Mouse (Mus musculus): ENCODE measurements around the gene Otulin.

The Otulin gene

DNA sequence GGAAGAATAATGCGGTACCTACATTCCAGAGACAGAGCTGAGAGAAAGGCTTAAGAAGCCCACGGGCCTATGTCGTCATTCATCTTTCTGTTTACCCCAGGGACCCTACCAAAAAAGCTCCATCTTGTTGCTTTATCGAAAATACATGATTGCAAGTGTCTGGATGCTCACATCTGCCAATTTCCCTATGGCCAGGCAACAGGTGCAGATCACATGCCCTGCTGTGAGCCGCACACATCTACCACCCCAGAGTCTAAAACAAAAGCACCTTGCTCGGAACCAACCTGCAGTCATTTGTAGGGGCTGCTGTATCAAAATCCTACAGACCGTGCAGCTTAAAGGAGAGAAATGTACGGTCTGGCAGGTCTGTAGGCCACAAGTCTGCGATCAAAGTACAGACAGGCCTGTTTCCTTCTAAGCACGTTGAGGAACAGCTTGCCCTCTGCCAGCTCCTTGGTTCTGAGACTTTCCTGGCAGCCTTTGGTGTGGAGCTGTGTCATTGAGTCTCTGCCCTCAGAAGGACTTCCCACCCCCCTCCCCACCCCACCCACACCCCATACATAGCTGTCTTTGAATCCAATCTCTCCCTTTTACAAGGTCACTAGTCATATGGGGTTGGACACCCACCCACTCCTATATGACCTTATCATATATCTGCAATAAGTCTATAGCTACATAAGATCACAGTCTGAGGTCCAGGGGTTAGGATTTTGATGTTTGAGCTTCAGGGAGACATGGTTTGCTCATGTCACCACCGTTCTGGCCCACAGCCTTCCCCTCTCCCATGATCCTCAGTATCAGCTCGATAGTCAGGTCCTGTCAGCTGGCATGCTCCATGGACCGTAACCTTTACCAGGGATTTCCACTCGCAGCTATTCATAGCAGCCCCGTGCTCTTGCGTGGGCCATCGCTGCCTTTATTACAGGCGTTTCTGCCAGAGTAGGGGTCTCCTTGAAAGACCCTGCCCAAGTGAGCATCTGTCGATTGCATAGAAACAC lies 79.1 kb downstream of the Otulin start:
- no peak for DNase-seq (ENCODE audit: low read depth, low spot score)

DNA sequence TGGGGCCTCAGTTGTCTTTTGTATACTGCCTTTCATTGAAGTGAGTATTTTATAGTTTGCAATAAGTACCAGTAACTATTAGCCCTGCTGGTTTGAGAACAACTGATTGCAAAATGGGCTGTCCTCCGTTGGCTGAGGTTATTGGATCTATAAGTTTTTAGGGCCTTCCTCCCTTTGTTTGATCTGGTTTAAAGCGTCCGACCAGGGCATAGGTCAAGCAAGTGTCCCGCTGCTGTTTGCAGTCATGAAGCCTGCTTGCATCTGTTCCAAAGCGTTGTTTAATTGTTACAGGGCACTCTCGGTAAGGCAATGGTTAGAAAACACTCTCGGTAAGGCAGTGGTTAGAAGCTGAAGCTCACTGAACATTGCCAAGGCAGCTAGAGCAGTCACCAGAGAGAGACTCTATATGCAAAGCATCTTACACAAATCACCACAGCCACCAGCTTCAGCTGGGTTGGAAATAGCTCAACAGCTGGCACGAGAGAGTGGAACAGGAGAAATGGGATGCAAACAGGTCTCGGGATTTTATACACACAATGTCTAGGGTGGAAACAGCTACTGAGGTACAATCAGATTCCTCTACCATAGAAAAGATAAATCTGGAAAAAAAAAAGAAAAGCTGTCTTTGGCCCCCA lies 80.0 kb downstream of the Otulin start:
- DNase-seq (ENCODE audit: low read depth, low spot score): no peak

DNA sequence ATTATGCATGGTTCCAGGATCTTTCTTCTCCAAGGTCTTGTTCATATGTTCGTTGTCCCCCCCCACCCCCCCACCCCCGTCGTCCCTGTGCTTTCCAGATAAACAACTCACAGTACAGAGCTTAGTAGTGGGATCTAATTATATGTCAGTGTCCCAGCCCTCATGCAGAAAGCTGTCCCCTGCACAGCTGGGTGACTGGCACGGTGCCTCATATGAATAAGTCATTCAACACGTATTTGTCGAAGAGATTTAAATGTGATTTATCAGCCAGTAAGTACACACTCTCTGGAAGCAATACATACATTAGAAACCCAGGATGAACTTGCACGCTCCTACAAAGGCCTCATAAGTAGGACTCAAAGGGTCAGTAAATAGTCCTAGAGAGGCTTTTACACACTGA lies 80.6 kb downstream of the Otulin start:
- DNase-seq (ENCODE audit: low read depth, low spot score): no peak

DNA sequence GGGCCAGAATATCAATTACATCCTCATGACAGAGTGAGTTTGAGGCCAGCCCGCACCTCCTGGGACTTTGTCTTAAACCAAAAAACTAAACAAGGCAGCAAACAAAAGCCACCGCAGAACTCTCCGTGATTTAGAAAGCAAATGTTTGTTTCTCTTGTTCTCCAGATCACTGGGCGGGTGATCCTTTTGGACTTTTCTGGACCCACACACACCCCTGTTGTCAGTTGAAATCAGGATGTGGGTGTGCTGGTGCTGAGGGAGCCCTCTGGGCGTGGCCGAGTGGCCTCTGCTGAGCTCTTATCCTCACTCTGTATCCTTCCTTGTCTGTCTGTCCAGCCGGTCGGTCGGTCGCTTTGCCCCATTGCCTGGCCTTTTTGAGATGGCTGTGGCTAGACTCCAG lies 81.4 kb downstream of the Otulin start:
- no peak for DNase-seq (ENCODE audit: low read depth, low spot score)

DNA sequence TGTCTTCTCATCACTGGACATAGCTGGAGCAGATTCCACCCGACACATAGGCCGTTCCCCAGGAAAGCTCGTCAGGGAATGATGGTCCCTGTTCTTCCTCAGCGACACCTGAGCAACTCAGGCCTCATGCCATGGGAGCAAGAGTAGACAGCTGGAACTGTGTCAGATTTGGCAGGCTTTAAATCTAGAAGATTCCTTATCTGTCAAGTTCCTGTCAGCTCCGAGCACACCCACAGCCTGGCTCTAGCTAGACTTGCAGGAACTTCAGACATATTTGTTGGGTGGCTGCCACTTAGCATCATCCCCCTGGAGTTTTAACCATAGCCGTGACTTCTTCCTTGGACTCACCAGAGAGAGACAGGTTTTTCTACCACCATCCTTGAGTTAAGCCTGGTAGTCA lies 82.4 kb downstream of the Otulin start:
- no peak for DNase-seq (ENCODE audit: low read depth, low spot score)

DNA sequence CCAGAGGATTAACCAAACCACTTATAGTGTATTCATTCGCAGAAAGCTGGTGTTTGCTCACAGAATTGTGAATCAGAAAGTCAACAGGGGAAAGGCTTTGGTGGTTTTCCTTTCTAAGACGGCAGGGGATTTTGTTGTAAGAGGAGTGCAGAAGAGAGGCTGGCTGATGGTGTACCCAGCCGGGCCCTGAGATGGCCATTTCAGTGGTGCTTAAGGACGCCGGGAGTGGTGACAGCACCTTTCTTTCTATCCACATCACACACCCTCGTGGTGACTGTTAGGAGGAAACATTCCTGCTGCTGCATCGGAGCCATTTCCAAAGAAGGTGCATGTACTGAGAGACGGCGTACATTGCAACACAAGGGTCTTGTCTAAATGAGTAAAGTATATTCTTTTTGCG lies 85.3 kb downstream of the Otulin start:
- DNase-seq (ENCODE audit: low read depth, low spot score): no peak

DNA sequence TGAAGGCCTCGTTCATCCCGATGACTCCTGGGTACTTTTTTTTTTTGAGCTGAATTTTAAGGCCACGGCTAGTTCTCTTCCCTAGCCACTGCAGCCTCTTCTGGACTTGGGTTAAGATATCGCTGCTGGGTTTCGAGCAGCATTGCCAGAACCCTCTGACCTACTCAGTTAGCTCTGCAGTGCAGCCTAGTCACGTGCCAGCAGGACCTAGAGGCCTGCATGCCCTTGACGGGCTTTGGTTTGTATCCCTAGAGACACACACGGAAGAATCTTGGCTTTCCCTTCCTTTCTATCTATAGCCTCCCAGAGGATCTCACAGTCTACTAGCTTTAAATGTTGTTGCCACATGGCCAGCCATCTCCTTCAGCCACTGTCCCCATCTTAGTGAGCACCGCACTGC lies 90.7 kb downstream of the Otulin start:
- no peak for DNase-seq (ENCODE audit: low read depth, low spot score)

DNA sequence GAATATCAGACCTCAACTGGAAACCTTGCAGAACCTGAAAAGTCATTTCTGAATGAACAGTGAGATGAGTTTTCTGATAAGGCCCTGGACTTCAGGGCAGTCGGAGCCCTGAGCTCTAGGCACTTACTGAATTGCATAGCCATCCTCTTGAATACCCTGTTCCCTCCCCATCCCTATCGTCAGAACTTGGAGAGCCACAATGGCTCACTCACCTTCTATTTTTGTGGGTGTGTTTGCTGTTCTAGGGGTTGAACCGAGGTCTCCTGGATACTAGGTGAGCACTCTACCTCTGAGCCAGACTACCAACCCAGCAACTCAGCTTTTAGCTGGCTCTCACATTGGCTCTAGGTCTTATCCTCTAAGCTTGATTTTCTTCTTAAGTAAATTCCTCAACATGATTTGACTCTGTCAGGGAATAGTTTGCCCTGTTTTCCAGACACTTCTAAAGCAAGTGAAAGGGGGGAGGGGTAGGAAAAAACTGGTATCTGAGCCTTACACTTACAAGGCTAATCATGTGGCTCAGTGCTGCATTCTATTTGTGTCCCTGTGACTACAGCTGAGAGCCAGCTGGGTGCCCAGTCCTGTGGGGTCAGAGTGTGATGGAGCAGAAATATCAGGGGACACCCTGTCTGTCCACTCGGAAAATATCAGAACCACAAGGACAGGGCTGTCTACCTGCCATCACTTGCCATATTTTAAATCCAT lies 92.8 kb downstream of the Otulin start:
- no peak for DNase-seq (ENCODE audit: low read depth, low spot score)

DNA sequence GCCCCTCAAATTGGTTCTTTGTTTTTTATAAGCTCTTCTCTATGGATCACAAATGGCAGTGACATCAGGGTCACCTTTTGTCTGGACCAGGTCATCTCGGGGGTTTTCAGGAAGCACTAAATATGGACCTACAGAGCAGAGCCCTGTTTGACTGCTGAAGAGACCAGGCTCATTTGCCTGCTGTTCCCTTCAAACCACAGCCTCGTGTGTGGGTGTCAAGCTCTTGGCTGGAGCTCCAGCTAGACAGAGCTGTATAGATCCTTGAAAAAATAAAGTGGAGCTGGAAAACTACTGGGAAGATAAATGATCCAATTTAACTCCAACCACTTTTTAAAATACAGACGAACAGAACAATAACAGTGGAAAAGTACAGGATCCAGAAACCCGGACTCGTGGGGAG lies 93.7 kb downstream of the Otulin start:
- no peak for DNase-seq (ENCODE audit: low read depth, low spot score)

DNA sequence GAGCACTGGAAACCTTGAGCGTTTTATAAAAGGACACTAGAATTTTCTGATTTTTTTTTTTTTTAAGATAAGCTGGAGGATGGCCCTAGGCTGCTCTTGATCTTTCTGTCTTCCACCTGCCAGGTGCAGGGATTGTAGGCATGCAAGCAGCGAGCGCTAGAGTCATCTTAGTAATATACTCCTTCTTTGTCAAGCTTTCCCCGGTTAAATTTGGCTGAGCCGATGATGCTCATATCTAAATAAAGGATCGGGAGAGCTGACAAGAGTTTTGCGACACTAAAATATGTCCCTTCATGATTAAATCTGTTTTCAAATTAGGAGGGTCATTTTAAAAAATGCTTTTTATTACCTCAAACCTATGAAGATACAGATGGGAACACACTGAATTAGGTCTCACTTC lies 94.3 kb downstream of the Otulin start:
- DNase-seq (ENCODE audit: low read depth, low spot score): no peak

DNA sequence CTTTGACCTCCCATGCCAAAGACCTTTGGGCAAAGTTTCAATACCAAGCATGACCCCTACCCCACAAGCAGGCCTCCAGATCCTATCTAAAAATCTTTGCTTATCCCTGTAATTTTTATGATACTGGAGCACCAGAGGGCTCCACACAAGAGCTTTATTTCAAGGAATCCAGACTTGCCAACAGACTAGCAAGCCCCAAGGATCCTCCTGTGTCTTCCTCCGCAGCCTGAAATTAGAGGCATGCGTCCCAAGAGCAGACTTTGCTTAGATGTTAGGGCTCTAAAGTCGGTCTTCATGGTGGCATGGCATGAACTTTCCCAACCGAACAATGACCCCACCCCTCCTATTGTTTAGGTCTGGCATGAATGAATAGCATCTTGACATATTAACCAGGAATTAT lies 94.8 kb downstream of the Otulin start:
- DNase-seq (ENCODE audit: low read depth, low spot score): no peak

DNA sequence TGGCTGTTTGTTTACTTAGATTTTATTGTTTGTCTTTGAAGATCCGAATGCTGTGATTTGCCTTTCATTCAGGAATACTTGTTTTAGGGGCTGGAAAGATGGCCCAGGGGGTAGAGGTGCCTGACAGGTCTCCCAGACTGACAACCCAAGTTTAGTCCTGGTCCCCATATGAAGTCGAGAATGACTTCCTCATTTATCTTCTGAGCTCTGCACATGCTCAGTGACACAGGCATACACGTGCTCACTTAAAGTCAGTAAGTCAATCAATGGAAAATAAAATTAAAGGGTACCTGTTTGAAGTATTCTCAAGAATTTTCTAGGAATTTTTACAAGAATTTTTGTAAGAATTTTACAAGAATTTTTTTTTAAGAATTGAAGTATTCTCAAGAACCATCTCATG lies 97.5 kb downstream of the Otulin start:
- DNase-seq (ENCODE audit: low read depth, low spot score): no peak

DNA sequence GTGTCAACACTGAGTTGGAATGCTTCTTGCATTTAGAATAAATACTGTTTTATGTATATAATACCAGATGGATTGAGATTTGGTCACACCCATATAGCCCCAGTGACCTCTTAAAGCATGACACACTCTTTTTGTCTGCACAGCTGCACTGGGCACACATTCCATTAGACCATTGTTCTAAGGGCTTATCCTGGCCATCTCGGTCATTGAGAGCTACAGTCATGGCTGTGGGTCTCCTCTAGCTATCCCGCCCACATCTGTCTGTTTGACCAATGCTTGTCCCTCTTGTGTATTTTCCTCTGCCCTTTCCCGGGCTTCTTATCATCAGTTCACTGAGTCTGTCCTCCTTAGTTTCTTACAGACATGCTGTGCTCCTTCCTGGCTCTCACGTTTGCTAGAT lies 100.5 kb downstream of the Otulin start:
- no peak for DNase-seq (ENCODE audit: low read depth, low spot score)

DNA sequence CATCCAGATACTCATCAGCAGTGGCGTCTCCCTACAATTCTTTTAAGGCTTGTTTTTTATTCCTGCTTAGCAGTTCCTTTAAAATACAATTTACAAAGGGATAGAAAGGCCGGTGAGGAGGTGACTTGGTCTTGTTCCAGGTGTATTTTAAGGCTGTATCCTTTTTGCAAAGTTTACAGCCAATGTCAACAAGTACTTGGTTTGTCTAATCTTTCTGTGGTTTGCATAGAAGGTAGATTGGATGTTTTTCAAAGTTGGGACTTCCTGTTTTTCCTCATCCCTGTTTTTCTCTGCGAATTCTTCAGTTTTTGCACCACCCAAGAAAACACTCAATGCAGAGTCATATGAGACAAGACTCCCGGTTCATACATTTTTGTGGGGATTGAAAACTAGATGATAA lies 101.6 kb downstream of the Otulin start:
- DNase-seq (ENCODE audit: low read depth, low spot score): no peak

DNA sequence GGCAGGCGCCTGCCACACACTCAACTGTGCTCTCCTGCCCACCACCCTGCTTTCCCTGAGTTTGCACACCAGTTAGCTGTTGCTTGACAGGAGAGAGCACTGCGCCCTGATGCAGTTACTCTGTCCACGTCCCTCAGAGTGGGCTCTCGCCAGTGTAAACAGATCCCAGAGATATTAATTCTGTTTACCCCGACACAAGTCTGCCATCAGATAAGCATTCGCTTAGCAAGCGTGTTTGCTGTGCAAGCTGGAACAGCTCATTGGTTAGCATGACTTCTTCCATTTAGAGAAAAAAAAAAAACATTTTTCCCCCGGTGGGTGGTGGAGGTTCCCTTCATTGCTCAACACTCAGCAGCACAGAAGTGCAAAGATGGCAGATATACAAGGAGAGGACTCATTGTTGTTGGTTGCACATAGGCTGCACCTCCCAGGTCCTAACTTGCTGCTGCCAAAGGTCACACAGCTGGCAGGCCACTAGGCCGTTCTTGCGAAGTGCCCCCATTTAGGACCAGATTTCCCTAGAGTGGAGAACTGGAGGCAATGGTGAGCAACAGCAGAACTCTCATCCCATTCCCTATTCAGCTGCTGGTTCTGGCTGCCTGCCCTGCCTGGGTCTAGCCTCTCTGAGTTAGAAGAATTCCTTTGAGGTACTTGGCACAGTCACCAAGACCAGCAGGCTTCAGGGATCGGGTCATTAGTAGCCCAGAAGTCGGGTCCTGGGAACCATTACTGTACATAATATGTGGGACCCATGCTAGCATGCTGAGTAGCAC lies 105.1 kb downstream of the Otulin start:
- no peak for DNase-seq (ENCODE audit: low read depth, low spot score)

DNA sequence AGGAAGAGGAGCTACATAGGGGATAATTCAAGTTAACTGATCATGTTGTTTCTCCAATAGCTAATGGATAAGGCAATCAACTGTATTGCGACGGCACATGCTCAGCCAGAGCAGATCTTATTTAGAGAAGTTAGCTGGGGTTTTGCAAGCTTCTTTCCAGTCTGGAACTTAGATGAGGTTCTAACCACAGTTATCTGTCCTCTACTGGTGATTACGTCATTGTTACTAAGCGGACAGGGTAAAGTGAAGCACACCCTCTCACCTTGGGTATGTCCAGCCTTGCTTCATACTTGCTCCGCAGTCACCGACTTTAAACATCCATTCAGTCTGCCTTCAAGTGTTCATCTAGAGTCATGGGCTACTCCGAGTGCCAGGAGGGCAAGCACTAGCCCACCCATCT lies 110.6 kb downstream of the Otulin start:
- DNase-seq (ENCODE audit: low read depth, low spot score): no peak

DNA sequence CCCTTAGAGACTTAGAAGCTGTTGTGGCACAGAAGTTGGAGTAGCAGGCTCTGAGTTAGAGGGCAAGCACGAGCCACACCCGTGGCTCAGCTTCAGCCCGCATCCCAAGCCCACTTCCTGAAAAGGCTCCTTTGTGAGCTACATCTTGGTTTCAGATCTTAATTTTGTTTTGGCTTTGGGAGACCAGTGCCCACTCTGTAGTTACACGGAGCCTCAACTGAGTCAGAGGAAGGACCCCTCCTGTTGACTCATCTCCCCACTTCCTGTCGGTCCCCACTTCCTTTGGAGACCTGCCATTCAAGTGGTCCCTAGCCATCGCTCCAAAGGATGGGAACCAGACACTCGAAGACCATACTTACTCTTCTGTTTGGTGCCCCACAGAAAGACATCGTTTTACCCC lies 112.5 kb downstream of the Otulin start:
- no peak for DNase-seq (ENCODE audit: low read depth, low spot score)

DNA sequence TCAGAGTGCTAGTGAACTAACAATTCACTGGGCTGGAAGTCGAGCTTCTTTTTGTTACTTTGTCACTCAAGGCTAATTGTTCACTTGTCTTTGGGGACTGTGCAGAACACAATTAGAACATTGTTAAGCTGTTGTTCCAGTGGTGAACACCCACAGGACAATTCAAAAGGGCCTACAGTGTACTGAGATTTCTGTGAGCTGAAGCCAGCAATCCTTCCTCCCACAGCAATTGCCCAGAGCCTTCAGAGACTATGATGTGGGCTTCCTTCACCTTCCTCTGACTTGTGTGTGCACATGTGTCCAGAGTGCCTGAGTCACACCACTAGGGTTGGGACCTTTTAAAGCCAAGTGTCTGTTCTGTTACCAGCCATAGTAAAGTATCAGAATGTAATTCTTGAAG lies 113.6 kb downstream of the Otulin start:
- DNase-seq (ENCODE audit: low read depth, low spot score): no peak

DNA sequence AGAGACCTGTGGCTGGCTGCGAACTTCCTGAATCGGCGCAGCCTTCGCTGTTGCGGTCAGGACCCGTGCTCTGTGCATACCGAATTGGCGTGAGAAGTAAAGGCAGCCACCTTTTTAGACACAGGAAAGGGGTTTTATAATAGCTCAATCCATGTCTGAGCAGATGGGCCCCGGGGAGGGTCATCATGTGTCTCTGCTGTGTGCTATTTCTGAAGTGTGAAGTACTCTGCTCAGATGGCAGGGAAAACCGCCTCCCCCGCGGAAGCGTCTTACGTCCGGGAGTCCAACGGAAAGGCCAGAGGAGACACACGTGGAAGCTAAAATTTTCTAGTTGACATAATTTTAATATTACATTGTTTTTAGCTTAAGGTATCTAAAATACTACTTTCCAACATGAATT lies 121.5 kb downstream of the Otulin start:
- DNase-seq (ENCODE audit: low read depth, low spot score): no peak

DNA sequence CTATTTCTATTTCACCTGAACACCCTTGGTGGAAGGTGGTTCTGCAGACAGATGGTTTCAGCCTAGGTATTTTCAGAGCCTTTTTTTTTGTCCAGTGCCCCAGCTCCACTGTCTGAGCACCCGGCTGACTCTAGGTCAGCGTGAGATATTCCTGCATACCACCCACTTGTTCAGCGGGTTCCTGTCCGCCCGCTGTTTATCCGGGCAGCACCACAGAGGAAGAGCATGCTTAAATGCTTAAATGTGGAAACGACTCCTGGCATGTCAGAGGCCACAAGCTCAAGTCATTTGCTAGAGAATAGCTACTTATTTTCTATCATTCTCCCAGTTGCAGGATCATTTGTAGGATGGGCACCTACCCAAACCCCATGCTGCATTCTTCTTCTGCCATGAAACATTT lies 122.3 kb downstream of the Otulin start:
- no peak for DNase-seq (ENCODE audit: low read depth, low spot score)

DNA sequence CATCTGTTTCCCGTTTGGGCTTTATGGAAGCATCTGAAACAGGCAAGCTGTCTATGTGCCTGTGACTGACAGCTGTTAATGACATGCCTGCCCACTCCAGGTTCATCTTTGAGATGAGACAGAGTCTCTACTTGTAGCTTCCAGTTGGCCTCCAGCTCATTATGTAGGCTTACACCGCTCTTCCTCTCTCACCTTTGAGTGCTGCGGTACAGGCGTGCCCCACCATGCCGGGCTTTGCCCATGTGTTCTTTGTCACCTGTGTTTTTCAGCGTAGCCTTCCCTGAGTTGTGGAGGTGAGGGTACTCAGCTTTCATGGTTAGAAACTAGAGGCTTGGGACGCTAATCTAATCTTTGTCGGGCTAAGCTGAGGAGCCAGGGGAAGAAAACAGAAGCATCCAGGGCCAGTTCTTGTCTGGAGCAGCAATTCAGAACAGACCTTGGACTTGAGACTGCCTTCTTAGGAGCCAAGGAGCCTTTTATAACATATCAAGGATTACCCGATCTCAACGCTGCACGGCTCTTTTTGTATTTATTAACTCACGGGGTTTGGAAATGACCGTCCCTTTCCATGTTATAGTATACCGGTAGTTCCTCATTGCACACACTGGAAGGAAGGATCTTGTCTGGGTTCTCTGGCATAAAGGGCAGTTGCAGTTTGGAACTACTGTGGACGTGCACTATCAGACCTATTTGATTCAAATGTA lies 123.4 kb downstream of the Otulin start:
- no peak for DNase-seq (ENCODE audit: low read depth, low spot score)
